Mouse (Mus musculus) layer of hippocampus, adult 11-12 months (tissue): ENCODE results near the gene Plppr3.
A peak's percentile ranks its signal among the peaks of the same experiment; 100 is the strongest.

ENCODE experiments used
- DNase-seq: peaks from one replicate; pipeline ENCODE4 v3.0.0; 2022; ENCODE audit warnings: low spot score

The Plppr3 gene

DNA sequence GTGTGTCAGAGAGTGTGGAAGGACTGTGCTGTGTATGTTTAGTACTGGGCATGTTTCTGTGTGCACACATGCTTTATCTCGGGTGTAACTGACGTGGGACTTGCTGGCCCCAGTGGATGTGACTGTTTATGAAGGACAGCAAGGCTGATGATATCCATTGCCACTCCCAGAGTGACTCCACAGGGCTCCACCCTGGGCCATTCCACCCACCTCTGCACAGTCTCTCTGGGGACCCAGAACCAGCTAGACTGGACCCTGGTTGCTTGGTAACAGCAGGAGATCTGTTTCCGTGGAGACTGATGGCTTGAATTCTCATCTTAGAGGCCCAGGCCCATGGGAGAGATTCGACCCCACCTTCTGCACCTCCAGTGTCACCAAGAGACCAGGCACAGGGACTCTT, 56.2 kb downstream of the Plppr3 start:
- DNase-seq, result no peak

DNA sequence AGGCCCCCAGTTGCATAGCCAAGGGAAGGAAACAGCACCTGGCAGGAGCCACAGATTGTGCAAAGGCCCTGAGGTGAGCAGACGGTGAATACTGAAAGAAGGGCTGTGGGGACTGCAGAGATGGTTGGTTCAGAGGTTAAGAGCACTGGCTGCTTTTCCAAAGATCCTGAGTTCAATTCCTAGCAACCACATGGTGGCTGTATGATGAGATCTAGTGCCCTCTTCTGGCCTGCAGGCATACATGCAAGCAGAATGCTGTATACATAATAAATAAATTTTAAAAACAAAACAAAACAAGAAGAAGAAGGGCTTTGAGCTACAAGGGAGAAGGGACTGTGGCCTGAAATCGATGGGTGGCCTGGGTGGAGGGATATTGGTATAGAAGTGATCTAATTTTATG, 57.3 kb downstream of the Plppr3 start:
- DNase-seq, result no peak

DNA sequence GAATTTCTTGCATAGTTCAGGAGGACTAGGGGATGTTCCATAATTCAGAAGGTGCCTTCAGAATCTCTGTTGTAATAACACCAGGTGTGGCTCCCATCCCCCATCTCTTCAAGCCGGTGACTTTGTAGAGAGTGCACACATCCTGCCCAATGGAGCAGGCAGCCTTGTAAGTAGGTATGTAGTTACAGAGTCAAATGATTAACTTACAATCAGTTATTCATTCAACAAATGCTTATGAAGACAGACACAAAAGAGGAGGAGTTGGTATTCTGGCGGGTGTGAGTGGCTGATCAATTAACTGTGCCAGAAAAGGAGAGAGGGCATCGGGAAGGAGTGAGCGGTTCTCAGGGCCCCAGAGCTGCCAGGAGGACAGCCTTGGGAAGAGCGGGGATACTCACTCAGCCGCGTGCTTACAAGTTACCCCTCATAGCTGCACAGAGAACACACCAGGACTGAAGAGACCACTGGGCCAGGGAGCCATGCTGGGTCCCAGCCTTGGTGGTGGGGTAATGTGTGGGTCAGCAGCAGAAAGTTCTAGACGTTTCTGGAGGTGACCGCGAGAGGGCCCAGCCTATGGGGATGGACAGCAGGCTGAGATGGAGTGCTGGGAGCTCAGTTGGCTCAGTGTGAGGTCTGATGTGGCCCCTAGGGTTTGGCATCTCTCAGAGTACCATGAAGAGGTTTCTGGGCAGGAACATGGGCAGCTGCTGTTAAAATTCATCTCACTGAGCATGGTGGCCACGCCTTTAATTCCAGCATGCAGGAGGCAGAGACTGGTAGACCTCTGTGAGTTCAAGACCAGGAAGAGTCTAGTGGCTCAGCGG, 58.6 kb downstream of the Plppr3 start:
- DNase-seq, result no peak

DNA sequence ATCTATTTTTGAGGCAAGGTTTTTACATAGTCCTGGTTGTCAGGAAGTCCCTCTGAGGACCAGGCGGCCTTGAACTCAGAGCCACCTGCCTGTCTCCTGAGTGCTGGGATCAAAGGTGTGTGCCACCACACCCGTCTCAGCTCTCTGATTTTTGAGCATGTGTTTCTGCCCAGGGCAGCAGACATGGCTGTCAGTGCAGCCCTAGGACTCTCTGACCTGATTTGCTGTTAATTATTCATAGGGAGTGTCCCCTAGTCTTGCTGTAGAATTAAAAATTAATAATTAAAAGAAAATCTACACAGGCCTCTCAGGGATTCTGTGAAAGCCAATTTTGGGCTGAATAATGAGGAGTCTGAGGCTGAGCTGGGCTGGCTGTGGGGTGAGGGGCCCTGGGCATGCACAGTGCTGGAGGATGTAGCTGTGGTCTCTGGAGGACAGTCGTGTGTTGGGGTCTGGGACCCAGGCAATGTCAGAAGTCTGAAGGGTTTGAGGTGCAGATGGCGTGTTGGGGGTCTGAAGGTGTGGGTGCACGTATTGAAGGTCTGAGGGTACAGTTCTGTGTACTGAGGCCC, 60.1 kb downstream of the Plppr3 start:
- no peak for DNase-seq

DNA sequence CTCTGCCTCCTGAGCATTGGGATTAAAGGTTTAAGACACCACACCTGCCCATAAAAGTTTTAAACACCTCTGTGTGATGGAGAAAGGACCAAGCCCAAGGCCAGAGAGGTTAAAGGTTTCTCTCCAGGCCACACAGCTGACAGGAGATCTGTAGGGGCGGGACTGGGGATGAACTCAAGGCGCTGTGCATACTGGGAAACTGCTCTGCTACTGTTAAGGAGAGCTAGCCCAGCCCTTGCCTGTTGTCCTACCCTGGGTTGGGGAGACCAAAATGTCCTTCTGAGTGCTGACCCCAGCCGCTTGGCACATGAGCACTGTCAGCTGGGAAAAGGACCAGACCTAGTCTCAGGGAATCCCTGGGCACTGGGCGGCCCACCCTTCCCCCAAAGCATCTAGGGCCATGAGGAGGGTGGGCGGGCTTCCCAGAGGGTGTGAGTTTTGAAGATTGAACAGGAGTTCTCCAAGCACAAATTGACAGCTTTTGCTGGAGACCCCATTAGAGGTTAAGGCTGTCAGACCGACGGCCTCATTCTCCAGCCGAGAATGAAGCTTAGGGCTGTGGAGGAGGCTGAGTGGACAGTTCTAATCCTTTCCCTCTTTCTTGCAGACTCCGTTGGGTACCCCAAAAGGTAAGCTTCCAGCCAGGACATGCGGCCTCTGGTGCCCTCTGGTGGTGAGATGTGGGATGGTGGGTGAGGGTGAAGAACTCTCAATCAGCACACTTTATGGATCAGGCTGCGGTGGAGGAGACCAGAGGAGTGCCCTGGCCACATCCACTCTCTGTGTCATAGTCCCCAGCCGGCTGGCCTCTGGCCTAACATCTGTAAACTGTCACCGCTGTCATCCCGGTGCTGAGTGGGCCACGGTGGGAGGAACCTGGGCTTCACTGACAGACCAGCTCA, 62.4 kb downstream of the Plppr3 start:
- peak; percentile 87 for DNase-seq
